In the genomic region with DNA sequence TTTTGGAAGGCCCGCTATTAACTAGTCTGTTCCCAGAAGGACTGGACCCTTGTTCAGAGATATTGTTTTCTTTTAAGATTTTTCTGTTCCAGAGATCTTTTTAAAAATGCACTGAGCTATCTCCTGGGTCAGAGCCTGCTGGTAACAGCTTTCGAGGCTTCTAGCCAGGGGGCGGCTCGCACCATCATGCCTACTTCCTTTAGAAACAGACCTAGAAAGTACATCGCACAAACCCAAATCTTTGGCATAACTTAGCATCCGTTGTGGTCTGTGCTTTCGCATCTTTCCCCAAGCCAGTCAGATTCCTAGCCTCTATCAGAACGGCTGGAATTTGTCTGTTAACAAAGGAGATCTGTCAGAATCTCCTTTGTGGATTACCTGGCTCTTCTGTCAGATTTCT, we compare ENCODE assay signal across 12 mouse cellular contexts.
DNase-seq lines count a peak whose midpoint lies in the region; ATAC-seq and TF ChIP-seq lines count a peak whose summit lies in the region.
"Had no signal": no experiment of that assay in that cellular context is flagged by ENCODE, and none has a peak within 500 bp of the region (broad histone marks: within the 10 kb centered on the region; RNA-seq: fewer than 3 reads in every experiment).

No protein-coding gene starts in this region.

- ATAC-seq in kidney, embryonic 14.5 days (ENCODE audit: low FRiP score, low TSS enrichment): no peak
- no peak for ATAC-seq in lung, postnatal 0 days
- ATAC-seq in embryonic facial prominence, embryonic 15.5 days (ENCODE audit: insufficient number of reproducible peaks, low FRiP score, low TSS enrichment, low read depth): no peak
- no peak for ATAC-seq in midbrain, embryonic 15.5 days (replicated peaks)
- ATAC-seq in hindbrain, embryonic 12.5 days (ENCODE audit: low FRiP score): no peak
- ATAC-seq: forebrain, embryonic 13.5 days; hindbrain, embryonic 16.5 days; liver, embryonic 12.5 days had no signal

- TF ChIP-seq CTCF in lung, postnatal 0 days (IDR thresholded peaks at IDR 0.05): no peak

- H3K9ac ChIP-seq in kidney, embryonic 14.5 days (ENCODE audit: low read depth, low read length): 0 out of 2 replicates have a peak overlapping the region, but pooled peaks have one; percentile 0
- H3K9ac ChIP-seq in lung, postnatal 0 days (replicated peaks; ENCODE audit: low read depth): no peak overlapping the region
- H3K9ac ChIP-seq in embryonic facial prominence, embryonic 15.5 days: no peak overlapping the region
- no peak overlapping the region for H3K9ac ChIP-seq in midbrain, embryonic 15.5 days
- H3K9ac ChIP-seq in hindbrain, embryonic 12.5 days: no peak overlapping the region
- H3K9ac ChIP-seq: forebrain, embryonic 13.5 days; liver, embryonic 12.5 days had no signal

- DNase-seq in kidney, adult 9 months: no peak
- no peak for DNase-seq in lung, postnatal 0 days (ENCODE audit: low spot score)
- no peak for DNase-seq in lung, postnatal 25 days (ENCODE audit: low spot score)
- DNase-seq: cerebellum, adult 9-10 months; gastrocnemius, postnatal 10 days had no signal

- no peak overlapping the region for H3K4me3 ChIP-seq in kidney, embryonic 14.5 days (ENCODE audit: low read length)
- no peak overlapping the region for H3K4me3 ChIP-seq in lung, postnatal 0 days (ENCODE audit: low read depth, low read length)
- no peak overlapping the region for H3K4me3 ChIP-seq in embryonic facial prominence, embryonic 15.5 days (replicated peaks)
- H3K4me3 ChIP-seq in midbrain, embryonic 15.5 days: no peak overlapping the region
- no peak overlapping the region for H3K4me3 ChIP-seq in hindbrain, embryonic 12.5 days
- H3K4me3 ChIP-seq: forebrain, embryonic 13.5 days; liver, embryonic 12.5 days had no signal

- H3K36me3 ChIP-seq in kidney, embryonic 14.5 days (ENCODE audit: control insufficient read depth, insufficient read depth, low read length): no peaks in the 10 kb centered on the region
- H3K36me3 ChIP-seq in lung, postnatal 0 days (ENCODE audit: insufficient read depth, low read length): peaks cover 11% of the 10 kb centered on the region; the same call in 1 of the 2 replicates
- peaks cover 20% of the 10 kb centered on the region; the same call in 1 of the 2 replicates for H3K36me3 ChIP-seq in embryonic facial prominence, embryonic 15.5 days
- H3K36me3 ChIP-seq in midbrain, embryonic 15.5 days (replicated peaks): no peaks in the 10 kb centered on the region; the same call in 1 of the 2 replicates
- no peaks in the 10 kb centered on the region; the same call in 1 of the 2 replicates for H3K36me3 ChIP-seq in hindbrain, embryonic 12.5 days
- H3K36me3 ChIP-seq: liver, embryonic 12.5 days had no signal

- WGBS in kidney, embryonic 14.5 days: 87% methylated on average over 8 of the region's 8 CpGs
- WGBS in lung, postnatal 0 days: 61% methylated on average over 8 of the region's 8 CpGs
- 62% methylated on average over 8 of the region's 8 CpGs for whole genome bisulfite sequencing in embryonic facial prominence, embryonic 15.5 days
- 71% methylated on average over 8 of the region's 8 CpGs for WGBS in midbrain, embryonic 15.5 days
- 82% methylated on average over 8 of the region's 8 CpGs for WGBS in hindbrain, embryonic 12.5 days

- no peaks in the 10 kb centered on the region for H3K9me3 ChIP-seq in kidney, embryonic 14.5 days (ENCODE audit: control insufficient read depth, low read length)
- no peaks in the 10 kb centered on the region for H3K9me3 ChIP-seq in lung, postnatal 0 days (ENCODE audit: low read length)
- no peaks in the 10 kb centered on the region for H3K9me3 ChIP-seq in embryonic facial prominence, embryonic 15.5 days (replicated peaks)
- no peaks in the 10 kb centered on the region for H3K9me3 ChIP-seq in midbrain, embryonic 15.5 days
- H3K9me3 ChIP-seq in hindbrain, embryonic 12.5 days (replicated peaks): no peaks in the 10 kb centered on the region
- H3K9me3 ChIP-seq: forebrain, embryonic 13.5 days; liver, embryonic 12.5 days had no signal

- peak overlapping the region; percentile 66; the same call in 1 of the 2 replicates for H3K27ac ChIP-seq in kidney, embryonic 14.5 days (ENCODE audit: low read depth, low read length)
- peak overlapping the region; percentile 68 for H3K27ac ChIP-seq in lung, postnatal 0 days (ENCODE audit: low read length)
- H3K27ac ChIP-seq in embryonic facial prominence, embryonic 15.5 days (replicated peaks): 0 out of 2 replicates have a peak overlapping the region, but pooled peaks have one; percentile 34
- peak overlapping the region; percentile 39; the same call in 1 of the 2 replicates for H3K27ac ChIP-seq in midbrain, embryonic 15.5 days
- no peak overlapping the region for H3K27ac ChIP-seq in hindbrain, embryonic 12.5 days
- H3K27ac ChIP-seq: liver, embryonic 12.5 days had no signal

- no peak for TF ChIP-seq EP300 in lung, postnatal 0 days (IDR thresholded peaks at IDR 0.05)

- 0 out of 2 replicates have a peak overlapping the region, but pooled peaks have one; percentile 4 for H3K4me2 ChIP-seq in kidney, embryonic 14.5 days (replicated peaks; ENCODE audit: low read depth, low read length)
- H3K4me2 ChIP-seq in lung, postnatal 0 days (replicated peaks; ENCODE audit: low read depth, low read length): 0 out of 2 replicates have a peak overlapping the region, but pooled peaks have one; percentile 5
- no peak overlapping the region for H3K4me2 ChIP-seq in embryonic facial prominence, embryonic 15.5 days (replicated peaks)
- H3K4me2 ChIP-seq in midbrain, embryonic 15.5 days: no peak overlapping the region
- H3K4me2 ChIP-seq in hindbrain, embryonic 12.5 days (replicated peaks): no peak overlapping the region
- H3K4me2 ChIP-seq: forebrain, embryonic 13.5 days; liver, embryonic 12.5 days had no signal

- peaks cover 11% of the 10 kb centered on the region for H3K4me1 ChIP-seq in kidney, embryonic 14.5 days (ENCODE audit: control insufficient read depth, insufficient read depth, low read length)
- H3K4me1 ChIP-seq in lung, postnatal 0 days (ENCODE audit: insufficient read depth, low read depth, low read length): no peaks in the 10 kb centered on the region; the same call in 1 of the 2 replicates
- peaks cover 8% of the 10 kb centered on the region; the same call in 1 of the 2 replicates for H3K4me1 ChIP-seq in embryonic facial prominence, embryonic 15.5 days
- peaks cover 37% of the 10 kb centered on the region for H3K4me1 ChIP-seq in midbrain, embryonic 15.5 days
- peaks cover 9% of the 10 kb centered on the region for H3K4me1 ChIP-seq in hindbrain, embryonic 12.5 days
- H3K4me1 ChIP-seq: liver, embryonic 12.5 days had no signal

- no peaks in the 10 kb centered on the region for H3K27me3 ChIP-seq in kidney, embryonic 14.5 days (ENCODE audit: control insufficient read depth, insufficient read depth, low read length)
- H3K27me3 ChIP-seq in lung, postnatal 0 days (replicated peaks; ENCODE audit: insufficient read depth, low read length): no peaks in the 10 kb centered on the region
- H3K27me3 ChIP-seq in embryonic facial prominence, embryonic 15.5 days: no peaks in the 10 kb centered on the region
- no peaks in the 10 kb centered on the region for H3K27me3 ChIP-seq in midbrain, embryonic 15.5 days (replicated peaks)
- 0 out of 2 replicates have a peak, but pooled peaks cover 5% of the 10 kb centered on the region for H3K27me3 ChIP-seq in hindbrain, embryonic 12.5 days
- H3K27me3 ChIP-seq: forebrain, embryonic 13.5 days; liver, embryonic 12.5 days had no signal

Comparison
In these comparisons a context has a peak if more than half of its experiments do, and no peak if none do; other contexts are left out.
1. H3K4me2 ChIP-seq: peak in kidney, embryonic 14.5 days (single experiment) and lung, postnatal 0 days (single experiment); none in embryonic facial prominence, embryonic 15.5 days (single experiment), midbrain, embryonic 15.5 days (single experiment) and hindbrain, embryonic 12.5 days (single experiment).